Mouse (Mus musculus) CD4-positive, CD25-positive, alpha-beta regulatory T cell, adult 9 weeks (primary cell): Measurements from ENCODE around the gene Rnf128. TPM values are rescaled to one million over a fixed set of nuclear protein-coding genes. Genes with fewer than 3 reads are reported as not detected.

Experiments used
- polyA plus RNA-seq: library from polyadenylated mRNA; unstranded; fragments of 100-300 nt; shearing (Covaris generic); gene quantifications from one replicate; pipeline ENCODE4 v1.2.1, GENCODE M21; 2017

Rnf128 gene
- polyA plus RNA-seq, result 0.88 TPM

GRCm38 (mm10) chrX:139562925-139563461, at the start of gene Rnf128:
TSS of gene Rnf128 (plus strand) at chrX:139563316.

DNA sequence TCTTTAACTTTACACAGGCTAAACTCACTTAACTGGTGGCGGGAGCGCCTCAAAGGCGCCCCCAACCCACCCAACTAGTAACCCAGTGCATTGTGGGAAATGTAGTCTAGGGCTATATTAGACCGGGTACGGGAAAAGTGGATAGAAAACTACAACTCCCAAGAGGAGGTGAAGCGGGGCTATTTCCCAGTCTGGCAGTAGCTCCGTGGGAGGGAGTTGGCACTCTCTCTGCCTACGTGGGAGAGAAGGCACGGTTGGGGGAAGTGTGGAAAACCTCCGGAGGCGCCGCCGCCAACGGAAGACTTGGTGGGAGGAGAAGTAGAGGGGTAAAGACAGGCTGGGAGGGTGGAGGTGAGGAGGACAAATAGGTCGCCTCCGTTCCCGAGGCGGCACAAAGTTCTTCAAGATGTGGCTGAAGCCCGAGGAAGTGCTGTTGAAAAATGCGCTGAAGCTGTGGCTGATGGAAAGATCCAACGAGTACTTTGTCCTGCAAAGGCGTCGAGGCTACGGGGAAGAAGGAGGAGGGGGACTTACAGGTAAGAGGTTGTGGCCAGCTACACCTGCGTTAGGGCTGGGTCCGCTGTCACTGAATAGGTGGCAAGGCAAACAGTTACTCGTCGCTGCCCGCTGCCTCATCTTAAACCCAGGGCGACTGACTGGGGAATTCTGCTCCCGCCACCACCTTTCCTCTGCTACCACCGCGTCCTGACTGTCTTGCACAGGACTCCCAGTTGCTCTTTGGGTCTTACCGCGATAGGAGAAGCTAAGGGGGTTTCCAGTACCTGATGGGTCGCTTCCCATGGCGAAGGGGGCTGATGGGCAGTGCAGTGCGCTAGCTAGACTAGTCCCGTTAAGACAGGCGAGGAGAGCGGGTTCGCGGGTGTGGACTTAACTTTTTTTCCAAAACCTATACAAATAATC, 121.9 kb downstream of the Rnf128 start, which contains the start of gene Tbc1d8b:
TSS of gene Tbc1d8b (plus strand) at position 222 of the 921 bp plus-strand sequence.

GRCm38 (mm10) chrX:139714381-139714780, 151.3 kb downstream of the Rnf128 start, which contains the start of gene Gm15013:
TSS of gene Gm15013 (minus strand) at chrX:139714481.

Other genes with a start within 250 kb of the Rnf128 start
- gene Trap1a, start 229.6 kb upstream of the Rnf128 start, polyA plus RNA-seq, result not detected
- not detected for gene D330045A20Rik, start 82.9 kb upstream of the Rnf128 start, polyA plus RNA-seq
- gene Tbc1d8b, start 121.7 kb downstream of the Rnf128 start, polyA plus RNA-seq, result 12.1 TPM
- 0.81 TPM for gene Gm15013, start 151.2 kb downstream of the Rnf128 start, polyA plus RNA-seq
- not detected for gene Ripply1, start 219.0 kb downstream of the Rnf128 start, polyA plus RNA-seq
- gene Cldn2, start 237.5 kb downstream of the Rnf128 start, polyA plus RNA-seq, result not detected